Mouse (Mus musculus): ENCODE results near the gene Arid2. TPM values are rescaled to one million over a fixed set of nuclear protein-coding genes. Genes with fewer than 3 reads are reported as not detected.

Gene Arid2
- polyA plus RNA-seq, 1 experiment, result 0.61 TPM

DNA sequence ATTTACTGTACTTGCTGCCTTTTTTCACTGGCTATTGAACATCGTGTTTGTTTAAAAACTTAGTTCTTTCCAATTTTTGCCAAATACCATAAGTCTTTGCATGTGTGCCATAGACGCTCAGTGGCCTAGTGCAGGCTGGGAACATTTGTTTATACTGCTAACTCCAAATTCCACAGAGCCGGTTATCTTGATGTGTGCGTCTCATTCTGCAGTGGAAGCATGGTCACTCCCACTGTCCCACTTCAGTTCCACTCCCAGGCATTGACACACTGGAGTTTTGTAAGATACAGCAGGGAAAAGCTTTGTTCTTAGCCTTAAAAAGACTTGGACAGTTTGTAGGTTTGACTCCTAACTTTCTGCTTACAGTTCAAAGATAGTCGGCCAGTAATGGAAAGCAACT, 73.3 kb downstream of the Arid2 start:
- peaks cover 5% of the 10 kb centered on the region for H3K4me1 ChIP-seq (ENCODE audit: control insufficient read depth)
- peaks cover 95% of the 10 kb centered on the region for H3K36me3 ChIP-seq (ENCODE audit: control insufficient read depth)
- no peaks in the 10 kb centered on the region for H3K27me3 ChIP-seq (ENCODE audit: control insufficient read depth)

DNA sequence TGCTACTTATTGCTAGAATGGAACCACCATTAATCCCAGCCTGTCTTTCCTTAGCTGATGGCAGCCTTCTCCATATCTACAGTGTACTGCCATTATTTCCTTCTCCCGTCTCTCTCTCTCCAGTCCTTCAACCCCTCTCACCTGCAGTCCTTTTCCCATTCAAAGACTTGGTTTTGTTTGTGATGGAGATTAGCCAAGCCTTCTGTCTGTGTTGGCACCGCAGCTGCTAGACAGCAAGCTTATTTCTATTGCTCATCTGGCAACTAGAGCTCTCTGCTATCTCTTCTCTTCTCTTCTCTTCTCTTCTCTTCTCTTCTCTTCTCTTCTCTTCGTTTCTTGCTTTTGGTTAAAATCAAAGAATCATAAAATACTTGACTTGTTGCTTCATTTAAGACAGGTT, 78.0 kb downstream of the Arid2 start:
- Histone ChIP-seq H3K4me3 (replicated peaks) (no peak overlapping the region), H3K36me3 (ENCODE audit: control insufficient read depth) (peaks cover 97% of the 10 kb centered on the region), H3K27me3 (ENCODE audit: control insufficient read depth) (no peaks in the 10 kb centered on the region), H3K4me1 (ENCODE audit: control insufficient read depth) (no peaks in the 10 kb centered on the region), H3K9me3 (ENCODE audit: control insufficient read depth, low read length) (no peaks in the 10 kb centered on the region)
- TF ChIP-seq GATA1 (IDR thresholded peaks at IDR 0.05; ENCODE audit: low read length) (no peak), TAL1 (IDR thresholded peaks at IDR 0.05; ENCODE audit: low read length) (no peak)

More for the DNA sequence above, 73.3 kb downstream of the Arid2 start:
- Histone ChIP-seq H3K4me3 (replicated peaks) (no peak overlapping the region), H3K9me3 (ENCODE audit: control insufficient read depth, low read length) (no peaks in the 10 kb centered on the region)
- TF ChIP-seq GATA1 (IDR thresholded peaks at IDR 0.05; ENCODE audit: low read length) (no peak), TAL1 (IDR thresholded peaks at IDR 0.05; ENCODE audit: low read length) (no peak)

DNA sequence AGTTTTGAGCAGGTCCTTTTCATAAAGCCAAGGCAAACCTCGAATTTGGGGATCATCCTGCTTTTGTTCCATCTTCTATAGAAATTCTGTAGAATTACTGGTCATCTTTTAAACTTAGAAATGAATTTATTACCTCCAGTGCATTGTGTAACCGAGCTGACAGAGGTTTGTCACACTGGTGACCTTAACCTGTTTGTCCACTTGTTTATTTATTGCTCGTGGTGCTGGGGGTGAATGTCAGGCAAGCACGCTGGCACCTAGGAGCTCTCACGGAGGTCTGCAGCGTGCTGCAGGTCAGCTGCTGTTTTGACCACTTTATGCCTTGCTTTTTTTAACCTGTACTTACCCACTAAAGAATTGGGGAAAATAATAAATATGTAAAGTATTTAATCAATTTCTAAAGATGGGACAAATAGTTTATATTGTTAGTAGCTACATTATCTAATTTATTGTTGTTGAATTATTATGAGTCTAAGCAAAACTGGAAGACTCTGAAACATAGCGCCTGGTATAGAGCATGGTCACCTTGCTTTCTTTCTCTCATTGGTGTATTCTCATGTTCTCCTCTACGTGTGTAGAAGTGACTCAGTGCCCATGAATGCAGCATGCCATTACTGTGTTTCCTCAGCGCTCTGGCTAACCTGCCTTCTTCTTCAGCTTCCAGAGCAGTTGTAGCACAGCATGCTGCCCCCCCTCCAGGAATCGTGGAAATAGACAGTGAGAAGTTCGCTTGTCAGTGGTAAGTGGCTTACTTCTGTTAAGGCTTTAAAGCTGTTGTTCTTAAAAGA, 79.1 kb downstream of the Arid2 start:
- H3K4me3 ChIP-seq (replicated peaks), result no peak overlapping the region
- TF ChIP-seq TAL1 (IDR thresholded peaks at IDR 0.05; ENCODE audit: low read length), result no peak
- TF ChIP-seq GATA1 (IDR thresholded peaks at IDR 0.05; ENCODE audit: low read length), result no peak
- no peaks in the 10 kb centered on the region for H3K27me3 ChIP-seq (ENCODE audit: control insufficient read depth)
- no peaks in the 10 kb centered on the region for H3K4me1 ChIP-seq (ENCODE audit: control insufficient read depth)
- peaks cover 98% of the 10 kb centered on the region for H3K36me3 ChIP-seq (ENCODE audit: control insufficient read depth)
- H3K9me3 ChIP-seq (ENCODE audit: control insufficient read depth, low read length), result no peaks in the 10 kb centered on the region

DNA sequence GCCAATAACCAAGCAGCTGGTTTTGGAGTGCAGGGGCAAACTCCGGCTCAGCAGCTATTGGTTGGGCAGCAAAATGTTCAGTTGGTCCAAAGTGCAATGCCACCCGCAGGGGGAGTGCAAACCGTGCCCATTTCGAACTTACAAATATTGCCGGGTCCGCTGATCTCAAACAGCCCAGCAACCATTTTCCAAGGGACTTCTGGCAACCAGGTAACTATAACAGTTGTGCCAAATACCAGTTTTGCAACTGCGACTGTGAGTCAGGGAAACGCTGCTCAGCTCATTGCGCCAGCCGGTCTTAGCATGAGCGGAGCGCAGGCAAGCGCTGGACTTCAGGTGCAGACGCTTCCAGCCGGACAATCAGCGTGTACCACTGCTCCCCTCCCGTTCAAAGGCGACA, 84.0 kb downstream of the Arid2 start:
- Histone ChIP-seq H3K9me3 (ENCODE audit: control insufficient read depth, low read length) (no peaks in the 10 kb centered on the region), H3K4me1 (ENCODE audit: control insufficient read depth) (no peaks in the 10 kb centered on the region), H3K36me3 (ENCODE audit: control insufficient read depth) (peaks cover 95% of the 10 kb centered on the region), H3K27me3 (ENCODE audit: control insufficient read depth) (no peaks in the 10 kb centered on the region), H3K4me3 (replicated peaks) (no peak overlapping the region)
- TF ChIP-seq GATA1 (IDR thresholded peaks at IDR 0.05; ENCODE audit: low read length) (no peak), TAL1 (IDR thresholded peaks at IDR 0.05; ENCODE audit: low read length) (no peak)

DNA sequence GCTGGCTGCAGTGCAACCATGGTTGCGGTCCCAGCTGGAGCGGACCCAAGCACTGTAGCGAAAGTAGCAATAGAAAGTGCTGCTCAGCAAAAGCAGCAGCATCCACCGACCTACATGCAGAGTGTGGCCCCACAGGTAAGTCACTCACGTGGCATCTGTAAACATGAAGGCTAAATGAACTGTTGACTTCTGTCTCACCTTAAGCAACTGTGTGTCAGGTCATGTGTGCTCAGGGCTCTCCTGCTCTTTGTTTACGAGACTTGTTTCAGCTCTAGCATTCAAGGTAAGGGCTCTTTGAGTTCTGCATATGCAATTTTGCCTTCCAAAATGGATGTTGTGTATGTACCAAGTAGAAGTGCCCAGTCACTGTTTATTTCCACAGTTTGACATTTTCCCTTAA, 85.3 kb downstream of the Arid2 start:
- peaks cover 97% of the 10 kb centered on the region for H3K36me3 ChIP-seq (ENCODE audit: control insufficient read depth)
- TF ChIP-seq TAL1 (IDR thresholded peaks at IDR 0.05; ENCODE audit: low read length) (no peak), GATA1 (IDR thresholded peaks at IDR 0.05; ENCODE audit: low read length) (no peak)
- no peak overlapping the region for H3K4me3 ChIP-seq (replicated peaks)

DNA sequence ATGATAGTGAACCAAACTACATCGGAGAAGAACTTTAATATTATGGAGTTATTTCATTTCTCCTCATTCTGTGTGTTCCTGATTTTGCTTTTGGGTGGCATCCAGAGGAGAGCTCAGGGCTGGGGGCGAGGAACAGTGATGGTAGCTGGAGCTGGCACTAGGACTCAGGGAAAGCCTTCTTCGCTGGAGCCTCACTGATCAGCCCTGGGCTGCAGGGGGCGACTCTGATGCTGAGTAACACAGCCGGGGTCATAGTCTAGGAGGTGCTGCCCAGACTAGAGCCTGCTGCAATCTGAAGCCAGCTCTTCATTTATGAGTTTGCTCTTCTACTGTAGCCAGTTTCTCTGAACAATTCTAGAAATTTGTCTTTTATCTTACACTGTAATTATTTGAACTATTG, 85.8 kb downstream of the Arid2 start:
- Histone ChIP-seq H3K4me3 (replicated peaks) (no peak overlapping the region), H3K9me3 (ENCODE audit: control insufficient read depth, low read length) (no peaks in the 10 kb centered on the region), H3K36me3 (ENCODE audit: control insufficient read depth) (peaks cover 97% of the 10 kb centered on the region), H3K4me1 (ENCODE audit: control insufficient read depth) (no peaks in the 10 kb centered on the region), H3K27me3 (ENCODE audit: control insufficient read depth) (no peaks in the 10 kb centered on the region)
- TF ChIP-seq GATA1 (IDR thresholded peaks at IDR 0.05; ENCODE audit: low read length), result no peak
- no peak for TF ChIP-seq TAL1 (IDR thresholded peaks at IDR 0.05; ENCODE audit: low read length)

More for the DNA sequence above, 85.3 kb downstream of the Arid2 start:
- Histone ChIP-seq H3K9me3 (ENCODE audit: control insufficient read depth, low read length) (no peaks in the 10 kb centered on the region), H3K4me1 (ENCODE audit: control insufficient read depth) (no peaks in the 10 kb centered on the region), H3K27me3 (ENCODE audit: control insufficient read depth) (no peaks in the 10 kb centered on the region)

DNA sequence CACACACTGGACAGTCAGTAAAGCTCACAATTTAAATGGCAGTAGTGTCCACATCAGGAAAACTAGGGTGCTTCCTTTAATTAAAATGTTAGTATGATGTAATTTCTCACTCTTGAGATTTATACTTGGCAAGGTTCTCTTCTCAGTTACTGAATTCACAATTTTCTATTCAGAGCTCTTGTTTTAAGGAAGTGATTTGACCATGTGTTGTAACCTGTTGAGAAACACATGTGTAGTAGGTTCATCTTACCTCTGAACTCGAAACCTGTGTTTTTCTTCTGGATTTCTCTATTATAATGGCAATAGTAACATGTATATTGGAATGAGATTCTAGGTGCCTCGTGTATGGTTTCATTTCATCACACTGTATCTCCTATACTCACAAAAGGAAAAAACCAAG, 88.9 kb downstream of the Arid2 start:
- Histone ChIP-seq H3K4me1 (ENCODE audit: control insufficient read depth) (no peaks in the 10 kb centered on the region), H3K36me3 (ENCODE audit: control insufficient read depth) (peaks cover 89% of the 10 kb centered on the region)

DNA sequence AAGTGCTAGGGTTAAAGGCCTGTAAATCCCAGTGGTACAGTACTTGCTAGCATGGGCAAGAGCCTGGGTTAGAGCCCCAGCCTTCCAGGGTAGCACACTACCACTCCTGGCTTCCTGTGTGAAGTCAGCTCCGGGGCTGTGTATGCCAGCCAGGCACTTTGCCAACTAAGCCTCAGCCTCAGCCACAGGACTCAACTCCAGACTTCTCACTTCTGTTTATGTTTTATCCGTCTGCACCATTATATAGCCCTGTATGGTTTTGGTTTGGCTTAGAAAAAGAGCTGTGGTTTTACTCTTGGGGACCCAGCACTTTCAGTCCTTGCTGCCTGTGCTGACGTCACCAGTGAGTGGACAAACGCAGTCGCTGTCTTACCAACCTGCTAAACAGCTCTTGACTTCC, 89.9 kb downstream of the Arid2 start:
- no peaks in the 10 kb centered on the region for H3K27me3 ChIP-seq (ENCODE audit: control insufficient read depth)
- H3K4me1 ChIP-seq (ENCODE audit: control insufficient read depth), result no peaks in the 10 kb centered on the region
- no peaks in the 10 kb centered on the region for H3K9me3 ChIP-seq (ENCODE audit: control insufficient read depth, low read length)
- peaks cover 87% of the 10 kb centered on the region for H3K36me3 ChIP-seq (ENCODE audit: control insufficient read depth)
- no peak overlapping the region for H3K4me3 ChIP-seq (replicated peaks)
- no peak for TF ChIP-seq GATA1 (IDR thresholded peaks at IDR 0.05; ENCODE audit: low read length)
- TF ChIP-seq TAL1 (IDR thresholded peaks at IDR 0.05; ENCODE audit: low read length), result no peak

More for the DNA sequence above, 88.9 kb downstream of the Arid2 start:
- TF ChIP-seq GATA1 (IDR thresholded peaks at IDR 0.05; ENCODE audit: low read length) (no peak), TAL1 (IDR thresholded peaks at IDR 0.05; ENCODE audit: low read length) (no peak)
- Histone ChIP-seq H3K9me3 (ENCODE audit: control insufficient read depth, low read length) (no peaks in the 10 kb centered on the region), H3K27me3 (ENCODE audit: control insufficient read depth) (no peaks in the 10 kb centered on the region), H3K4me3 (replicated peaks) (no peak overlapping the region)

DNA sequence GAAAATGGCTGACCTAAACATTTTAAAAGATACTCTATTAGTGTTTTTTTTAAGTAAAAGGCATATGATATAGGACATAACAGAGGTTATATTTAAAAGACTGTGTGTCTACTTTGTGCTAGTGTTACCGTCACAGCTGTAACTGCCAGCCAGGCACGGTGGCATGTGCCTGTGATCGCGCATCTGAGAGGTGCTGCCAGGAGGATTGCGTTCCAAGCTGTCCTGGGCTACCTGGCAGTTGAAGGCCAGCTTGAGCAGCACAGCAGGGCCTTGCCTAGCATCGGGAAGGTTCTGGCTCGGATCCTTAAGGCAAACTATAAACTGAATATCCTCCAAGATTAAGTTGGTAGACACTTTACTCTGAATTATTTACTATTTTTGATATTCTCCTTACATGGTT, 90.4 kb downstream of the Arid2 start:
- Histone ChIP-seq H3K4me3 (replicated peaks) (no peak overlapping the region), H3K9me3 (ENCODE audit: control insufficient read depth, low read length) (no peaks in the 10 kb centered on the region), H3K36me3 (ENCODE audit: control insufficient read depth) (peaks cover 87% of the 10 kb centered on the region), H3K4me1 (ENCODE audit: control insufficient read depth) (no peaks in the 10 kb centered on the region), H3K27me3 (ENCODE audit: control insufficient read depth) (no peaks in the 10 kb centered on the region)
- no peak for TF ChIP-seq GATA1 (IDR thresholded peaks at IDR 0.05; ENCODE audit: low read length)
- TF ChIP-seq TAL1 (IDR thresholded peaks at IDR 0.05; ENCODE audit: low read length), result no peak
